Mouse (Mus musculus): ENCODE results near the gene Ccdc85c.

GRCm38 (mm10) chr12:108204978-108205377 lies 70.2 kb downstream of the Ccdc85c start:
- TF ChIP-seq CTCF (IDR thresholded peaks at IDR 0.05; ENCODE audit: borderline replicate concordance, extremely low read depth, insufficient read depth, insufficient read length) (no peak), POLR2A (IDR thresholded peaks at IDR 0.05; ENCODE audit: borderline replicate concordance, extremely low read depth, insufficient read depth, insufficient read length, poor library complexity, severe bottlenecking) (no peak)

Data from brain, embryonic 14.5 days (tissue).